Mouse (Mus musculus) CD4-positive, CD25-positive, alpha-beta regulatory T cell, adult 4 months (primary cell): ENCODE results near the gene Mlxipl. TPM values are rescaled to one million over a fixed set of nuclear protein-coding genes. Genes with fewer than 3 reads are reported as not detected.
"Not testable (repeated sequence)": the region's sequence is repeated elsewhere in the genome, so short reads cannot be mapped to it uniquely, and the experiment has no call there.

ENCODE experiments used
- ATAC-seq: one replicate; pipeline ENCODE4 v1.8.0; 2017
- polyA plus RNA-seq, 2 experiments: library from polyadenylated mRNA; unstranded; fragments of 100-300 nt; shearing (Covaris generic); gene quantifications; one replicate each; pipeline ENCODE4 v1.2.1; 2017

The Mlxipl gene
- polyA plus RNA-seq, result under 1 TPM in 1 of 2 experiments, not detected in 1; 0.13 TPM

DNA sequence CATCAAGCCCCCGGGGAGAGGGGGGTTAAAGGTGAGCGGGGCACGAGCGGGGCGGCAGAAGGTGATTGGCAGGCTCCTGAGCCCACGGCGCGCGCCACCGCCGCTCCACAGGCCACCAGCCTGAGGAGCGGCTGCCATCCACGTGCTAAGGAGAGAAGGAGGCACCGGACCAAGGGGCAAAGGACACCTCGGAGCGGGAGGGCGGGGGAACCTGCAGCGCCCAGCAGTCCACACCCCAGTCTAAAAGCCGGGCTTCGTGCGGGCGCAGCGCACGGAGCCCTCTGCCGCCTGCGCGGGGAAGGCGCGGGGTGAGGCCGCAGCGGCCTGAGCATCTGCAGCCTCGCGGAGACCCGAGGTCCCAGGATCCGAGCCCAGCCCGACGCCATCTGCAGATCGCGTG is at the start of gene Mlxipl:
Gene Mlxipl, plus strand, starts transcription at position 238 of the 400 bp plus-strand sequence.
- ATAC-seq, result no peak

DNA sequence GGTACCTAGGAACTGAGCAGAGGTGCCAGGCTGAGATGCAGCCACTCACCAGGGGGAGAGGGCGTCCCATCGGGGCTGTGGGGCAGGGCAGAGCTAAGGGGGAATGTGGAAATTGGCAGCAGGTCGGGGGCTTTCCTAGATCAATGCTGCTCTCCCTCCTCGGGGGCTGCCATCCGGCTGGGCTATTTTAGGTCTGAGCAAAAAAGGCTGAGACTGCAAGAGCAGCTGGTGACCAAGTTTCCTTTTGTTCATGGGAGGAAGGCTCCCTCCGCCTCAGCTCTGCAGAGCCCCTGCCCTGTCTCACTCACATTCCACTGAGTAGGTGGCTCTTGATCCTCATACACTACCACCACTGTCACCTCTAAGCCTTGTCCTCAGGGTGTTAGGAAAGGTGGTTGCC is 49.6 kb upstream of the Mlxipl start:
- ATAC-seq, result no peak

DNA sequence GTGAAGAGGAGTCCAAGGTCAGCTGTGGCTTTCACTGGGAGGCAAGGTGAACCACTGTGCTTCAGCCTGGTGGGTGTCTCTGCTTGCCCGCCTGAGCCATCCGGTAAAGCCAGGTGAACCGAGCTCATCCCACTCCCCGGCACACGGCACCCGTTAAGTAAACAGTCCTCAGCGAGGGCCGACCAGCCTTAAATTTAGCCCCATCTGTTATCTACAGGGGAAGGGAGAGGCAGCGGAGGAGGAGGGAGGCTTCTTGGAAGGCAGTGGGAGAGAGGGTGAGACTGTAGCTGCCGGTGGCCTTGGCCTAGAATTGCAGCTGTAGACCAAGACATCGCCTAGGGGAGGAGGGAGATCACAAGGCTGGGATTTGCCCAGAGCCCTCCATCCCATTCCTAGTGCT is 48.9 kb upstream of the Mlxipl start:
- ATAC-seq, result no peak

DNA sequence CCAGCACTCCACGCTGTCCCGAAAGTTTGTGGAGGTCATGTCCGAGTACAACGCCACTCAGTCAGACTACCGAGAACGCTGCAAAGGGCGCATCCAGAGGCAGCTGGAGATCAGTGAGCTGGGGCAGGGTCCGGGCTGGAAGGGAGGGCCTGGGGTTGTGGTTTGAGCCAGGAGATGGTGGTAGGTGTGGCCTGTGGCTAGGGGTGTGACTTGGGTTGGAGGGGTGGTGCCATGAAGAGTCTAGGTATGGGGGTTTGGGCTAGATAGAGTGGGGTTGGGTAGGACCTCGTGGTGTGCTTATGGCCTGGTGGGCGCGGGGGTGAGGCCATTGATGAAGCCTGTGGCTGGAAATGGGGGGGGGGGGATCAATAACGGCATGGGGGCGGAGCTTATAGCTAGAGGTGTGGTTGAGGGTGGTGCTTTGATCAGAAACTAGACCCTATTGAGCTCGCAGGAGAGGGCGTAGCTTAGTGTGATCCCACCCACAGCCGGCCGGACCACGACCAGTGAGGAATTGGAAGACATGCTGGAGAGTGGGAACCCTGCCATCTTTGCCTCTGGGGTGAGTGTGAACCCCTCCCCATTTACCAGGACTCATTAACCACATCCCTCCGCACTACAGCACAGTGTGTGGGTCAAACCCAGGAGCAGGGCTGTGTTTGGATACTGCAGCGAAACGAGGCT is 47.4 kb upstream of the Mlxipl start:
- ATAC-seq, result no peak

DNA sequence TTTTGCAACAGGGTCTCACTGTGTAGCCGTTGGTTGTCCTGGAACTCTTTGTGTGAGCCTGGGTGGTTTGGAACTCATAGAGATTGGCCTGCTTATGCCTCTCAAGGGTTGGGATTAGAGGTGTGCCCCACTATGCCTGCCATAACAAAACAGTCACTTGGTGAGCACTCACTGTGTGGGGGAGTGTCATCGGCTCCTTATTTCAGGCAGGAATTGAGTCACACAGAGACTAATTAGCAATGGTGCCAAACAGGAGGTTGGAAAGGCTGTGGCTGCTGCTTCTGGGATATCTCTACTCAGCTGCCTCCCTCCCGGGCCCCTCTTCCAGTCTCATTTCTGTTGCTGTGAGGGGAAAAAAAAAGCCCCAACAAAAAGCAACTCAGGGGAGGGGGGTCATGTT is 45.1 kb upstream of the Mlxipl start:
- ATAC-seq, result no peak

DNA sequence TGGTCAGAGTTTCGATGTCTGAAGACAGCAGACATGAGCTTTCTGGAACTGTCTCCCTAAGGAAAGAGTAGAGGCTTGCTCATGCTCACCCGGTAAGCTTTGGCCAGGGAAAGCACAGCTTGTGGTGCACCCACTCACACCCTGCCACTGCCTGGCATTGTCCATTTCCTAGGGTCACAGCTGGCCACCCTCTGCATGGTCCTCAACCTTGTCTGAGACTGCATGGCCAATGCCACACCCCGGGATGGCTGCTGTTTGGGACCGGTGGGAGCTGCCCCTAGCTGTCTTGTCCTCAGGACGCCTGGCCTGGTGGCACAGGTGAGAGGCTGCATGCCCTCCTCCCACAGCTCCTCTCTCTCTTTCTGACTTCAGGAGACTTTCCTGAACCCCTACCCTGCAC is 41.2 kb upstream of the Mlxipl start:
- ATAC-seq, result no peak

DNA sequence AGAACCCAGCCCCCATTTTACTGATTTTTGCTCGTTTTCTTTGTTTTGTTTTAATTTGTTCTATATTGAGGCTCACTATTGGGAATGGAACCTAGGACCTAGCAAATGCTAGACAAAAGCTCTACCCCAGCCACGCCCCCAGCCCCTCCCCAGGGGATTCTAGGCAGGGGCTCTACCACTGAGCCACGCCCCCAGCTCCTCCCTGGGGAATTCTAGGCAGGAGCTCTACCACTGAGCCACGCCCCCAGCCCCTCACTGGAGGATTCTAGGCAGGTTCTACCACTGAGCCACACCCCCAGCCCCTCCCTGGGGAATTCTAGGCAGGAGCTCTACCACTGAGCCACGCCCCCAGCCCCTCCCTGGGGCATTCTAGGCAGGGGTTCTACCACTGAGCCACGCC is 40.4 kb upstream of the Mlxipl start:
- ATAC-seq, result not testable (repeated sequence)

DNA sequence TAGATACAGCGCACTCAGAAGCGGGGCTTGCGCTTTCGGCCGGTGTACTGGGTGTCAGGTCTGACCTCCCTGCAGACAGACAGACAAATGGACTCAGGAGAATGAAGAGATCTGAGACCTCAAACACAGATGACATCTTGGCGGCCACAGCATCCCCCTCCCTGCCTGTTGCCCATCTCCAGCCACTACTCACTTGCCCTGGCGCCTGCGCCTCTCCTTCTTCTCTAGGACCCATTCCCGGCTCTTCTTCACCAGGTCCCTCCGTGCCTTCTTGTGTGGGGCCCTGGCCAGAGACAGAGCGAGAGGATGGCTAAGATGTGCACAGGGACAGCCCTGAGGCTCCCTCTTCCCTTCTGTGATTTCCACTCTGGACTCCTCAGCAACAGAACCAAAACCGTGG is 36.3 kb upstream of the Mlxipl start:
- ATAC-seq, result no peak

DNA sequence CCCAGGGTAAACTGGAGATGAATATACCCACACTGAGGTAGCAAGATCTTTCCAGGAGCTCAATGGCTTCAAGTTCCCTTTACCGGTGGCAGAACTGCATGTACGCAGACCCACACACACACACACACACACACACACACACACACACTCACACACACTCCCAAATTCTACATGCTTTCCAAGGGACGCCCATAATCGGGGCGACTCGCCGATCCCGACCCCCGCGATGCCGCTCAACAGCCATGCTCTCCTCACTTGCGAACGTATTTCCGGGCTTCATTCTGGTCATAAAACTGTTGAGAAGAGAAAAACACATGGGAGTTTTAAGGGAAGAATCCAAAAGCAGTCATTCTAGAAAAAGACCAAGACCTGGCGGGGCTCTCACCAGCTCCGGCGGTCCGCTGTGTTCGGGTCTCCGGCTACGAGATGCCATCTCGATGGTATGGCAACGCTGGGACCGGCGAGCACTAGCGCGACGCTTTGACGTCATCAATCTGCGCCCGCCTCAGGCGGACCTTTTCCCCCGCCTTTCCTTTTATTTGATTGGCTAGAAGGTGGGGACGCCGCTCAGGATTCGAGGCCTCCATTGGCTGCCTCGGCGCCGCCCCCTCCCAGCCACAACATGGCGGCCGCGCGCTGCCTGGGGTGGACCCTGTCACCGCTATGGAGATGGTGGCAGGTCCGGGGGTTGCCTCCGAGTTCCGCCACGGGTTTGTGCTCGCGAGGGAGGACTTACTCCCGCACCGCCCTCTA is 25.9 kb upstream of the Mlxipl start, which contains the start of gene Dnajc30:
Gene Dnajc30, plus strand, starts transcription at position 574 of the 753 bp plus-strand sequence.
- peak; percentile 98 for ATAC-seq

DNA sequence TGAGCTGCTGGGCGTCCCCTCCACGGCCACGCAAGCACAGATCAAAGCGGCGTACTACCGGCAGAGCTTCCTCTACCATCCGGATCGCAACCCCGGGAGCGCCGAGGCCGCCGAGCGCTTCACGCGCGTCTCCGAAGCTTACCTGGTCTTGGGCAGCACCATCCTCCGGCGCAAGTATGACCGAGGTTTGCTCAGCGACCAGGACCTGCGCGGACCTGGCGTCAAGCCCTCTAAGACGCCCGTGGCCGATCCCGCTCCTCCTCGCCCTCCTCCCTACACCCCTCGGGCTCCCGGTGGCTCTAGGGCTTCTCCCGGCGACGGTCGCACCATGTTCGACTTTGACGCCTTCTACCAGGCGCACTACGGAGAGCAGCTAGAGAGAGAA is 25.3 kb upstream of the Mlxipl start:
- peak; percentile 65 for ATAC-seq

DNA sequence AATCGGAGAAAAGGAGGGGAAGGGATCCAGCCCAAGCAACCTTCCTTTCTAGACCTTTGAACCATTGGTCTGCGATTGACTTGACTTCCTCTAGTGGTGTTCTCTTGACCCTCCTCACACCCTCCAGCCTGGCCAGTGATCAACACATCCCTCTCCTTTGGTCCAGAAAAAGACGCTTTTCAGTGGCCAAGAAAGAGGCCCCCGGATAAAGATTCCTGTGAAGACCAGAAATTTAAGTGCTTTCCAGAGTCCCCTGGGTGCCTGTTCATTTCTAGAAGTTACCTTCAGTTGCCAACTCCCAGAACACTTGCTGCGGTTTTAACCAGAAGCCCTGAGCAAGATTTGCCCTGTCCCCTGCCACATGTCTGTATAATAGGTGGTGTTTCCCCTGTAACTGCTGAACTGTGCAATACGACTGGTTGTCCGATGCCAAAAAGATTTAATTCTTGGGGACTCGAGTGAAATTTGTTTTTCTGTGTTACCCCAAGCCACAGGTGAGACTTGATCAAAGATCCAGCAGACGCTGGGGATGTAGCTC is 24.7 kb upstream of the Mlxipl start, which contains the start of gene Bud23:
Gene Bud23, minus strand, starts transcription at position 51 of the 538 bp plus-strand sequence.
- not testable (repeated sequence) for ATAC-seq

DNA sequence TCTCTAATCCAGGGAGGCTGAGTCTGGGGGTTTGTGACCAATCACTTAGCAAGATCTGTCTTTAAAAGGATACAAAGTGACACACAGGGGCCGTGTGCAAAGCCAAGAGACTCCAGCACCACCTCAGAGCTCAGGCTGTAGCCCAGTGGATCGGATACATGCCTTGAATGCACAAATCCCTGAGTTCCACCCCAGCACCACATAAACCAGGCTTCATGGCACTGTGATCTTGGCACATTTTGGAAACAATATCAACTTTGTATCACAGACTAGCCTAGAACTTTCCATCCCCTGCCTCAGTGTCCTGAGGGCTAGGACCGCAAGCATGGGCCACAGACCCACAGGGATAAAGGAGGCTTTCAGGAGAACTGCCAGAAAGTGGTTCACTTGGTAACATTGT is 23.7 kb upstream of the Mlxipl start:
- no peak for ATAC-seq

DNA sequence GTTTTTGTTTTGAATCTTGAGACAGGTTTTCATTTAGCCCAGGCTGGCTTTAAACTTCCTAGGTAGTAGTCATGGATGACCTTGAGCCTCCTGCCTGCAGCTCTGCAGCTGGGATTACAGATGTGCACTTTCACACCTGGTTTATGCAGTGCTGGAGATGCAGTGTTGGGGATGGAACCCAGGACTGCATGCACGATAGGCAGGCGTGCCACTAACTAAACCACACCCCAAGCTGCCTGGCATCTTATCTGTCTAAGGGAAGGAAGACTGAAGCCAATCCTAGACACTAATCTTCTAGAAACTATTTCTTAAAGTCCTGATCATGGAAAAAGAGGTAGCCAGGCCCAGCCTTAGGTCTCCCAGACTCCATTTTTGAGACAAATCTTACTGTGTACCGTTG is 19.2 kb upstream of the Mlxipl start:
- no peak for ATAC-seq

DNA sequence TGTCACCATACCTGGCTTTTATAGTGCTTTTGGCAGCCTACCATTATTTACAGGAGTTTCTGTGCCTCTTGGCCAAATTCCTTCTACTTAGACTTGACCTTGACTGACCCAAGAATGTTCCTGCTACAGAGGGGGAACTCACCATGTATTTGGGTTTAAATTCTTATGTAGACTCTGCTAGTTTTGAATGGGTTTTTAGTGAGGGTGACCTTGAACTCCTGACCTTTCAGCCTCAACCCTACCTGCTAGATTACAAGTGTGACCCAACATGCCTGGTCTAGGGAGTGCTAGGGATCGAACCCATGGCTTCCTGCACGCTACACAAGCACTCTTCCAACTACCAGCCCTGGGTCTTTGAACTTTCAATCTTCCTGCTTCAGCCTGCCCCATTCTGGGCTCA is 17.6 kb upstream of the Mlxipl start:
- ATAC-seq, result no peak

DNA sequence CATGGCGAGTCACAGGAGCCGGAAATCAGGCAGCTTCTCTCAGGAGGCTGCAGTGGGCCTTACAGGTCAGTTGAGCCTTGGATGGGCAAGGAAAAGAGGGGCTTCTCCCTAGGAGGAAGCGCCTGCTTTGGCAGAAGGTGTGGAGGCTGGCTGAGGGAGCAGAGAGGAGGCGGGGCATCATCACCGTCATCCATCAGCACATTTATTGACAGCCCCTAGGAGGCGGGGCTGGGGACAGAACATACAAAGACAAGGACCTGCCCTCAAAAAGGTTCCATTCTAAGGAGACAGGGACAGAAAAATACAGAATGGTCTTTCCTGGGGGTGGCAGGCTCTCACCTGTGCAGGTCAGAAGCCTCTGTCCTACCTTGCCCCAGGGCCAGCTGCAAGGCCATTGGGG is 17.0 kb upstream of the Mlxipl start:
- no peak for ATAC-seq

DNA sequence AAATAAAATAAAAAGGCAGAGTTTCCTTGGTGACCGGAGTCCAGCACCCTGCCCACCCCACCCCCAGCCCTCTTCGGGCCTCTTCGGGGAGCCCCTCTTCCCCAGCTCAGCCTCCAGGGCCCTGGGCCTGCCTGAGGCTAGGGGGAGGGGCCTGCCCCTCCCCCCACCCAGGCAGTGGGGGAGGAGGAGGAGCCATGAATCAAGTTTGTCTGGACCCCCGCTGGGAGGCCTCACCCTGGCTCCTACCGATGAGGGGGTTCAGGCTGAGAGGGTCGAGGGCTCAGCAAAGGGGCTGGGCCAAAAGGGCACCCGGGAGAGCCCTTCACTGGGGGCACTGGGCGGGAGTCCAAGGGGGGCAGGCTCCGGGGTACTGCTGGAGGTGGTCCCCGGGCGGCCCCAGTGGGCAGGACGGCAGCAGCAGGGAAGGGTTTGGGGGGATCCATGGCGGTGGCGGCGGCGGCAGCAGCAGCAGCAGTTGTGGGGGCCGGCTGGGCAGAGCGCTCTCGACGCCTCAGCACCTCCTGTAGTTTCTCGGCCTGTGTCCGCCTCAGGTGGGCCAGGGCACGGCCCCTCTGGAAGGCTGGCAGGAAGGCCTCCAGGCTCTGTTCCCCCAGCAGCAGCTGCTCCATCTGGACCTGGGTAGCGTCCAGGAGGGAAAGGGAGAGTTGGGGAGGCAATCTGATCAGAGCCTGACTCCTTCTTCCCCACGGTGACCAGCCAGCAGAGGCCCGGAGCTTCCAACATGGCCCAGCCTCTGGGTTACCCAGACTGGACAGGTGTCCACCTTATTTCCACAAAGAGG is 16.1 kb upstream of the Mlxipl start:
- no peak for ATAC-seq

DNA sequence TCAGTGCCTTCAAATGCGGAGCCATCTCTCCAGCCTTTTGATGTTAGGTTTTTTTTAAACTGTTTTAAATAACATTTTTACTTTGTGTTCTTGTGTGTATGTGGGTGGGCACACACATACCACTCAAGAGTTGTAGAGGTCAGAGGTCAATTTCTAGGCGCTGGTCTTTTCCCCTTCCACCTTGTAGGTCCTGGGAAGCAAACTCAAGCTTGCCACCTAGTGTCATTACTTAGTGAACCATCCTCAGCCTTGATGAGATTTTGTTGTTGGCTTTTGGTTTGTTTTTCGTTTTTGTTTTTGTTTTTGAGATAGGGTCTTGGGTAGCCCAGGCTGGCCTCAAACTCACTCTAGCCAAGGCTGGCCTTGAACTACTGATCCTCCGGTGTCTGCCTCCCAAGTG is 14.0 kb upstream of the Mlxipl start:
- no peak for ATAC-seq

DNA sequence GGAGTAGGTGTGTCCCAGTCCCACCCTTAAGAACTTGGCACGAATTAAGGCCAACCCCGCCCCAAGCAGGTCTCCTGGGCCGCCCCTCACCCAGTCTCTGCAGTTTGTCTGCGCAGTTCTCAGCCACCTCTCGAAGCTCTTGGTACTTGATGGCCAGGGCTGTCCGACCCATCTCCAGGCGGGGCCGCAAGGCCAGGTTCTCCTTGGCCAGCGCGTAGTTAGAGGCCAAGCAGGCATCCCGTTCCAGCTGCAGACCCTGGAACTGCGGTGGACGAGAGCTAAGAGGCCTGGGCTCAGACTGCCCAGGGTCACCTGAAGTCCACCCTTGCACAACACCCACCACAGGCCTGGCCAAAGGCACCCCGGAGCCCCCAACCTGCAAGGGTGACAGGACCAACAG is 13.3 kb upstream of the Mlxipl start:
- no peak for ATAC-seq

DNA sequence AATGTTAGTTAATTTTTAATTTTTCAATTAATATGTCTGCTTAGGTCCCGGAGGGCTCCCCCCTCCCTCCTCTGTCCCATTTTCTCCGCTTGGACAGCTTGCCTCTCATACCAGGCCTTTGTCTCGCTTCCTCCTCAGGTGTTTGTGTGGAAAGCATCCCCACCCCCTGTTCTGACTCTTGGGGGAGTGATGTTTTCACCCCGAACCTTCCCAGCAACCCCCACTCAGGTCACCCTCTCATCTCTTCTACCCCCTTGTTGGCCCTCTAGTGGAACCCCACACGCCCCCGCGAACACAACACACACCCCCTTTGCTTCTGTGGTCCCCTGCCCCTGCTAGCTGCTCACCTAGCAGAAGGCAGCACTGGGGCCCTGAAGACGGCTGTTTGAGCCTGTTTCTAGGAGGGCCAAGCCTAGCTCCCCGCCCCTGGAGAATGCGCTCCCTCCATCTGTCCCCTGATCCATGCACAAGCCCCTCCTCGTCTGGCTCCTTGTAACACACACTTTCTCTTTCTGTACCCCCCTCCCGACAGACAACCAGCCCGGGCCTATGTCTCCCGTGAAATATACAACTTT is 12.7 kb upstream of the Mlxipl start:
- ATAC-seq, result no peak

DNA sequence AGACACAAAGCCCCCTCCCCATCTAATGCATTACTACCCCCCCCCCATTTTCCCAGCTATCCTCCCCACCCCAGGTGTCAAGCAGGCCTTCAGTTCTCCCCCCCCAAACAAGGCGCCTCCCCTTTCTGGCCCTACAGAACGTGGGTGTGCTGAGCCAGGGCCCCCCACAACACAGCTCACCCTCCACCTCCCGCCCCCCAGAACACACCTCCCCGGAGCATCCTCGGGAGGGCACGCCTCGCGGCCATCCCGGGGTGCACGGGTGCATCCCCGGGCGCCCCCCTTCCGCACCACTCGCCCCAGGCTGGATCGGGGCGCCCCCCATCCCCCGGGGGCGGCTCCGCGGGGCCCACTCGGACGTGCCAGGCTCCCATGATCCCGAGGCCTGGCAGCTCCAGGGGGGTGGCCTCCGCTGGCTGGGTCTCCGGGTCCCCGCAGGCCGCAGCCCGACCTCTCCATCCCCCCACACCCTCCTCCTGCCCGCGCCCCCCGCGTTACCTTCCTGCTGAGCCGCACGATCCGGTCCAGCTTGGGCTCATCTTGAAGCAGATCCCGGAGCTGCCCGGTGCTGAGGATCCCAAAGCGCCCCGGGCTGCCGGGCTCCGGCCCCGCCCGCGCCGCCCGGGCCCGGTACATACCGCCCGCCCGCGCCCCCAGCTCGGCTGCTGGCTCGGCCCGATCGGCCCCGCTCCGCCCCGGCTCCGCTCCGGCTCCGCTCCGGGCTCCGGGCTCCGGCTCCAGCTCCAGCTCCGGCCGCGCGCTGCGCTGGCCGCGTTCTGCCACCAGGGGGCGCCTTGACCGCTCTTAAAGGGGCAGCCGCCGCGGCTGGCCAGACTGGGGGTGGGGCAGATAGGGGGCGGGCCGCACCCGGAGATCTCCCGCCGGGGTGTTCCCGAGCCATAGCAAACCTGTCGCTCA is 11.9 kb upstream of the Mlxipl start, which contains the start of gene Vps37d:
Gene Vps37d, minus strand, starts transcription at position 703 of the 918 bp plus-strand sequence.
- ATAC-seq, result peak; percentile 89

DNA sequence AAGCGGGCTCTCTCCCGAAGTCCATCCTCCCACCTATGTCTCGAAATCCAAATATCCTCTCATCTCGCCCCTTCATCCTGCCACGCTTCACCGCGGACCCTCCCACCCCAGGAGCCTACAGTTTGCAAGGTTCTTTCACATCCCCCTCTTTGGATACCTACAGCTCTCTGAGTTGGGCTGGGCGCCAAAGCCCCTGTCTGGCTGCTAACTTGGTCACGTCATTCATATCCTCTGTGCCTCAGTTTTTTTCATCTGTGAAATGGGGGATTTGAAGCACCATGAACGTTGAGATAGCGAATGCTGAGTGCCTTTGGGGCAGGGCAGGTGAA is 11.2 kb upstream of the Mlxipl start:
- no peak for ATAC-seq

DNA sequence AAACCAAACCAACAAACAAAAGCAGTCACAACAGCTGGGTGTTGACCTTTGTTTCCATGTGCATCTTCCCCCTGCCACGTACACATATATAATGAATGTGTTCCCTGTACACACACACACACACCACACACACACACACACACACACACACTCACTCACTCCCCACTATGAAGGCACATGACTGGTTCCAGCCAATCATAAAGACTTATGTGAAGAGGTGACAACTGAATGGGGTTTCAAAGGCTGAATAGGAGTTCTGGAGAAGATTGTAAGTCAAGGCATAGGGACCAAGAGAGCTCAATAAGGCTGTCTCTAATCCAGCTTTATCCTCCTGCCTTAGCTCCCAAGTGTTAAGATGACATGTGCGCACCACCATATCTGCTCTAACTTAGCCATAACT is 10.1 kb upstream of the Mlxipl start:
- ATAC-seq, result no peak
